9 mouse cellular contexts compared by ENCODE assay signal in genomic region chr17:70844971-70845370, GRCm38 (mm10). TPM values are rescaled to one million over a fixed set of nuclear protein-coding genes. Genes with fewer than 3 reads are reported as not detected.
DNase-seq lines count a peak whose midpoint lies in the region; ATAC-seq and TF ChIP-seq lines count a peak whose summit lies in the region.
"Had no signal": no experiment of that assay in that cellular context is flagged by ENCODE, and none has a peak within 500 bp of the region (broad histone marks: within the 10 kb centered on the region; RNA-seq: fewer than 3 reads in every experiment).

No protein-coding gene starts in this region.

- H3K27ac ChIP-seq in CH12.LX (ENCODE audit: insufficient read depth, low read depth): 0 out of 2 replicates have a peak overlapping the region, but pooled peaks have one; percentile 3
- peak overlapping the region; percentile 69 for H3K27ac ChIP-seq in kidney, embryonic 15.5 days

- dilution Hi-C loops in CH12.LX (cut with MboI; ENCODE audit: extremely low pct_ligation_motif_present, extremely low pct_unique_long_range_greater_than_20kb, low sequenced_read_pairs): no loop called here

- H3K4me1 ChIP-seq in CH12.LX (ENCODE audit: control insufficient read depth in 1 of 2, insufficient read depth in 2 of 2): peaks cover 0 to 34% of the 10 kb centered on the region in 2 experiments; a peak in 2 of 4 replicates
- H3K4me1 ChIP-seq in kidney, embryonic 15.5 days: peaks cover 45% of the 10 kb centered on the region

- DNase-seq in heart, adult 8-10 months (ENCODE audit: low spot score): peak; percentile 19
- no peak for DNase-seq in heart, postnatal 36 days
- no peak for DNase-seq in CH12.LX (ENCODE audit: extremely low read depth)
- peak; percentile 65 for DNase-seq in Muller cell, postnatal 12 days (ENCODE audit: inconsistent ontology term)
- no peak for DNase-seq in right cerebral cortex, adult 18-20 months
- DNase-seq in gastrocnemius, postnatal 10 days: no peak
- DNase-seq in left cerebral cortex, adult 8-10 months (ENCODE audit: low spot score in 2 of 2): no peak
- DNase-seq: retina, postnatal 1 day had no signal

- in situ Hi-C loops in CH12.LX (cut with MboI; ENCODE audit: low pct_ligation_motif_present, low pct_unique_long_range_greater_than_20kb, low sequenced_read_pairs): no loop called here

- TF ChIP-seq RAD21 in CH12.LX (IDR thresholded peaks at IDR 0.05; ENCODE audit: low read depth, low read length): no peak

- H3K9ac ChIP-seq in CH12.LX (ENCODE audit: insufficient read depth, low read depth): no peak overlapping the region
- no peak overlapping the region for H3K9ac ChIP-seq in kidney, embryonic 15.5 days

- intact Hi-C loops in heart, postnatal 36 days (cut with DNase I): loop anchor here (5.0 kb wide), 1 partner anchor 337 kb away; the partner anchor contains the start of gene Lpin2

- H3K9me3 ChIP-seq in CH12.LX (replicated peaks; ENCODE audit: low read length): no peaks in the 10 kb centered on the region
- H3K9me3 ChIP-seq in kidney, embryonic 15.5 days (replicated peaks): no peaks in the 10 kb centered on the region

- H3K4me3 ChIP-seq in CH12.LX (replicated peaks in 1 of 3; ENCODE audit: low read depth in 2 of 3, low read length in 2 of 3, poor library complexity in 1 of 3): no peak overlapping the region
- H3K4me3 ChIP-seq in kidney, embryonic 15.5 days (replicated peaks): no peak overlapping the region

- H3K4me2 ChIP-seq in CH12.LX (ENCODE audit: insufficient read depth, low read depth, poor library complexity, severe bottlenecking): no peak overlapping the region
- H3K4me2 ChIP-seq in kidney, embryonic 15.5 days: no peak overlapping the region

- peaks cover 47 to 70% of the 10 kb centered on the region in 2 experiments for H3K36me3 ChIP-seq in CH12.LX (replicated peaks in 1 of 2; ENCODE audit: control insufficient read depth in 1 of 2, insufficient read depth in 1 of 2, low read length in 1 of 2)
- H3K36me3 ChIP-seq in kidney, embryonic 15.5 days: peaks cover 56% of the 10 kb centered on the region

- peaks cover 80% of the 10 kb centered on the region for H3K79me2 ChIP-seq in CH12.LX (replicated peaks; ENCODE audit: control insufficient read depth, extremely low read depth, insufficient read depth, poor library complexity, severe bottlenecking)

- no peak for ATAC-seq in kidney, embryonic 15.5 days (replicated peaks; ENCODE audit: low FRiP score)

- 63% methylated on average over 10 of the region's 10 CpGs for WGBS in kidney, embryonic 15.5 days

- TF ChIP-seq EP300 in CH12.LX (IDR thresholded peaks at IDR 0.05; ENCODE audit: low read length): no peak

- TF ChIP-seq CTCF in CH12.LX (conservative IDR thresholded peaks at IDR 0.05 in 1 of 2, IDR thresholded peaks at IDR 0.05 in 1 of 2; ENCODE audit: low read depth in 2 of 2, low read length in 2 of 2): no peak

- no peak for TF ChIP-seq POLR2A in CH12.LX (IDR thresholded peaks at IDR 0.05; ENCODE audit: low read depth, low read length)

- no peaks in the 10 kb centered on the region for H3K27me3 ChIP-seq in CH12.LX (replicated peaks)
- no peaks in the 10 kb centered on the region for H3K27me3 ChIP-seq in kidney, embryonic 15.5 days

TF ChIP-seq in CH12.LX, 34 proteins besides CTCF, POLR2A, EP300 and RAD21:
- TF ChIP-seq BHLHE40 (IDR thresholded peaks at IDR 0.05; ENCODE audit: low read depth, low read length) (no peak), RCOR1 (conservative IDR thresholded peaks at IDR 0.05; ENCODE audit: low read depth, low read length) (no peak), CHD2 (IDR thresholded peaks at IDR 0.05; ENCODE audit: low read length) (no peak), E2F4 (IDR thresholded peaks at IDR 0.05; ENCODE audit: insufficient replicate concordance, low read depth, low read length) (no peak), ETS1 (conservative IDR thresholded peaks at IDR 0.05; ENCODE audit: low read depth, low read length) (no peak), KAT2A (IDR thresholded peaks at IDR 0.05; ENCODE audit: insufficient replicate concordance, low read length) (no peak), ZKSCAN1 (IDR thresholded peaks at IDR 0.05; ENCODE audit: borderline replicate concordance, low read depth, low read length) (no peak), MAFK (IDR thresholded peaks at IDR 0.05; ENCODE audit: insufficient replicate concordance, low read length) (no peak), POLR2AphosphoS2 (IDR thresholded peaks at IDR 0.05; ENCODE audit: low read depth, low read length) (no peak), JUND (conservative IDR thresholded peaks at IDR 0.05; ENCODE audit: low read depth, low read length) (no peak), SIN3A (IDR thresholded peaks at IDR 0.05; ENCODE audit: low read length) (no peak), ZNF384 (IDR thresholded peaks at IDR 0.05; ENCODE audit: low read depth, low read length) (no peak)

RNA-seq across cellular contexts. Expression of gene Tgif1, which starts 8.4 kb away (rescaled TPM):
- 1 to 10 TPM; 2.8 to 4.8 (median 3.9) TPM for total RNA-seq in heart, adult 8-10 months (2022)
- total RNA-seq in heart, postnatal 36 days (2021): 1 to 10 TPM; 5.3 to 7.2 TPM
- total RNA-seq in CH12.LX (2012; rRNA removed) (37.0 and 44.5 TPM in 2 replicates), CH12.LX (2014; rRNA removed) (66.3 and 70.6 TPM in 2 replicates)
- 59.2 and 74.4 TPM in 2 replicates for polyA plus RNA-seq in CH12.LX (2012; ENCODE audit: insufficient read length, low read depth)
- polyA plus RNA-seq in kidney, embryonic 15.5 days (2015; fragmentation: Nextera tagmentation; extraction: Ambion mirVana): 87.9 and 89.6 TPM in 2 replicates
- total RNA-seq in gastrocnemius, postnatal 10 days (2021): 10 to 100 TPM in 1 of 2 experiments, 1 to 10 TPM in 1; 9.5 to 15.4 TPM
- 1 to 10 TPM; 1.9 to 4.7 (median 3.1) TPM for total RNA-seq in left cerebral cortex, adult 8-10 months (2022)

Comparison
In these comparisons a context has a peak if more than half of its experiments do, and no peak if none do; other contexts are left out.
1. DNase-seq: peak in heart, adult 8-10 months (single experiment) and Muller cell, postnatal 12 days (single experiment); none in heart, postnatal 36 days (0 of 2), CH12.LX (single experiment), right cerebral cortex, adult 18-20 months (single experiment), gastrocnemius, postnatal 10 days (single experiment) and left cerebral cortex, adult 8-10 months (0 of 2).